Mouse (Mus musculus): ENCODE results near the gene Clgn. TPM values are rescaled to one million over a fixed set of nuclear protein-coding genes. Genes with fewer than 3 reads are reported as not detected.
"Not testable (repeated sequence)": the region's sequence is repeated elsewhere in the genome, so short reads cannot be mapped to it uniquely, and the experiment has no call there.

The Clgn gene
- total RNA-seq, 1 experiment from 2014 or later: 0.18 TPM

GRCm38 (mm10) chr8:83423032-83423825, 33.6 kb downstream of the Clgn start:
- no peak for DNase-seq

GRCm38 (mm10) chr8:83425202-83425601, 35.5 kb downstream of the Clgn start:
- DNase-seq: no peak

- DNase-seq: no peak
These were observed 36.6 kb downstream of the Clgn start for GRCm38 (mm10) chr8:83426104-83426759.

GRCm38 (mm10) chr8:83426949-83427348, 37.3 kb downstream of the Clgn start:
- DNase-seq: no peak

- DNase-seq: not testable (repeated sequence)
These were observed 39.0 kb downstream of the Clgn start for GRCm38 (mm10) chr8:83428621-83429020.

- no peak for DNase-seq
These were observed 39.4 kb downstream of the Clgn start for GRCm38 (mm10) chr8:83429071-83429524.

GRCm38 (mm10) chr8:83437077-83437476, 47.4 kb downstream of the Clgn start:
- DNase-seq: no peak

- no peak for DNase-seq
These were observed 52.1 kb downstream of the Clgn start for GRCm38 (mm10) chr8:83441656-83442242.

- peak; percentile 100 for DNase-seq
These were observed 52.8 kb downstream of the Clgn start for GRCm38 (mm10) chr8:83442243-83443051.

GRCm38 (mm10) chr8:83443052-83443400, 53.4 kb downstream of the Clgn start:
- no peak for DNase-seq

GRCm38 (mm10) chr8:83449960-83450359, 60.3 kb downstream of the Clgn start:
- DNase-seq: no peak

- no peak for DNase-seq
These were observed 61.4 kb downstream of the Clgn start for GRCm38 (mm10) chr8:83451056-83451455.

GRCm38 (mm10) chr8:83457121-83457520, 67.5 kb downstream of the Clgn start:
- DNase-seq: no peak

GRCm38 (mm10) chr8:83458222-83458621, 68.6 kb downstream of the Clgn start, which contains the start of gene Scoc:
Scoc (minus strand) TSS chr8:83458391.
- no peak for DNase-seq

- no peak for DNase-seq
These were observed 69.9 kb downstream of the Clgn start for GRCm38 (mm10) chr8:83459606-83460005.

Other genes with a start within 250 kb of the Clgn start
- 5.0 and 5.7 TPM in 2 replicates for gene Tbc1d9, start 224.5 kb upstream of the Clgn start, total RNA-seq (2021)
- not detected in 2 replicates for gene Gm10645, start 223.7 kb upstream of the Clgn start, total RNA-seq (2021)
- gene Ucp1, start 99.5 kb upstream of the Clgn start, total RNA-seq (2021): 500 and 879 TPM in 2 replicates
- 28.4 and 30.0 TPM in 2 replicates for gene Elmod2, start 57.4 kb upstream of the Clgn start, total RNA-seq (2021)
- gene Mgat4d, start 41.4 kb upstream of the Clgn start, total RNA-seq (2021): not detected in 2 replicates
- gene Scoc, start 68.5 kb downstream of the Clgn start, total RNA-seq (2021): 62.3 and 76.3 TPM in 2 replicates
- not detected in 2 replicates for gene Olfr370, start 145.9 kb downstream of the Clgn start, total RNA-seq (2021)
- 223 and 229 TPM in 2 replicates for gene Ndufb7, start 176.8 kb downstream of the Clgn start, total RNA-seq (2021)
- gene Tecr, start 218.1 kb downstream of the Clgn start, total RNA-seq (2021): 582 and 661 TPM in 2 replicates
- gene Dnajb1, start 218.3 kb downstream of the Clgn start, total RNA-seq (2021): 27.7 and 28.0 TPM in 2 replicates